Mouse (Mus musculus) thymus, adult 2 months (tissue): ENCODE results near the gene Olfr190.
"Not testable (repeated sequence)": the region's sequence is repeated elsewhere in the genome, so short reads cannot be mapped to it uniquely, and the experiment has no call there.

Source experiments
- CTCF ChIP-seq: fragments of 200-500 bp; IDR thresholded peaks from 2 replicates; pipeline ENCODE4 v1.5.1; 2012; ENCODE audit warnings: mild to moderate bottlenecking, control low read depth, low read length, moderate library complexity, borderline replicate concordance; ENCODE audit not compliant: control insufficient read depth, poor library complexity, insufficient read depth; ENCODE audit errors: extremely low read depth
- POLR2A ChIP-seq: fragments of 200-500 bp; IDR thresholded peaks from 2 replicates; pipeline ENCODE4 v1.6.1; 2012; ENCODE audit warnings: mild to moderate bottlenecking, low read length, control low read depth, moderate library complexity; ENCODE audit not compliant: control insufficient read depth, poor library complexity, insufficient read depth; ENCODE audit errors: extremely low read depth

- not testable (repeated sequence) for TF ChIP-seq CTCF, POLR2A
These were observed 3.3 kb upstream of the Olfr190 start for GRCm38 (mm10) chr16:59081113-59081512.
